Mouse (Mus musculus) midbrain, embryonic 16.5 days (tissue): ENCODE data around the gene Nphp3. TPM values are rescaled to one million over a fixed set of nuclear protein-coding genes. Genes with fewer than 3 reads are reported as not detected.

Source experiments
- ATAC-seq: fragments of 200-750 bp; cut with Nextera tagmentation; 2 replicates; pipeline ENCODE4 v1.8.0; 2017; ENCODE audit warnings: moderate TSS enrichment
- H3K27ac ChIP-seq: fragments of 300-500 bp; sonication (generic); 2 replicates; pipeline ENCODE4 v1.5.1; 2014; ENCODE audit warnings: mild to moderate bottlenecking, low read length, mixed read lengths
- H3K27me3 ChIP-seq: fragments of 300-500 bp; sonication (generic); 2 replicates; pipeline ENCODE4 v1.6.1; 2014; ENCODE audit warnings: low read depth, low read length, mixed read lengths; ENCODE audit not compliant: control insufficient read depth, insufficient read depth
- H3K36me3 ChIP-seq: fragments of 300-500 bp; sonication (generic); 2 replicates; pipeline ENCODE4 v1.6.1; 2014; ENCODE audit warnings: mild to moderate bottlenecking, low read length, moderate library complexity, mixed read lengths; ENCODE audit not compliant: control insufficient read depth, insufficient read depth
- H3K4me1 ChIP-seq: fragments of 300-500 bp; sonication (generic); 2 replicates; pipeline ENCODE4 v1.6.1; 2014; ENCODE audit warnings: mild to moderate bottlenecking, low read length, mixed read lengths; ENCODE audit not compliant: control insufficient read depth, insufficient read depth
- H3K4me2 ChIP-seq: fragments of 300-500 bp; sonication (generic); 2 replicates; pipeline ENCODE4 v1.6.1; 2014; ENCODE audit warnings: mild to moderate bottlenecking, low read length, mixed read lengths
- H3K4me3 ChIP-seq: fragments of 300-500 bp; sonication (generic); 2 replicates; pipeline ENCODE4 v1.5.1; 2014; ENCODE audit warnings: low read depth, mild to moderate bottlenecking, low read length, moderate library complexity, mixed read lengths
- H3K9ac ChIP-seq: fragments of 300-500 bp; sonication (generic); 2 replicates; pipeline ENCODE4 v1.6.1; 2014; ENCODE audit warnings: low read depth, low read length, mixed read lengths
- H3K9me3 ChIP-seq: fragments of 300-500 bp; sonication (generic); replicated peaks from 2 replicates; pipeline ENCODE4 v1.6.1; 2014; ENCODE audit warnings: mild to moderate bottlenecking, low read length, mixed read lengths; ENCODE audit not compliant: control insufficient read depth, poor library complexity, severe bottlenecking
- WGBS: fragments of 180-500 bp; shearing (Covaris S2); extraction: QIAGEN DNeasy Blood & Tissue Kit; methylation state at CpG from one replicate; pipeline ENCODE4 v1.1.7; 2014; 5-methylcytosine and 5-hydroxymethylcytosine counted together
- polyA plus RNA-seq: library from polyadenylated mRNA; unstranded; fragments of >200 nt; fragmentation: Nextera tagmentation; extraction: Ambion mirVana; gene quantifications from 2 replicates; pipeline ENCODE4 v1.2.1, GENCODE M21; 2015

The Nphp3 gene
- polyA plus RNA-seq, 1 experiment from 2014 or later: 3.1 TPM

DNA sequence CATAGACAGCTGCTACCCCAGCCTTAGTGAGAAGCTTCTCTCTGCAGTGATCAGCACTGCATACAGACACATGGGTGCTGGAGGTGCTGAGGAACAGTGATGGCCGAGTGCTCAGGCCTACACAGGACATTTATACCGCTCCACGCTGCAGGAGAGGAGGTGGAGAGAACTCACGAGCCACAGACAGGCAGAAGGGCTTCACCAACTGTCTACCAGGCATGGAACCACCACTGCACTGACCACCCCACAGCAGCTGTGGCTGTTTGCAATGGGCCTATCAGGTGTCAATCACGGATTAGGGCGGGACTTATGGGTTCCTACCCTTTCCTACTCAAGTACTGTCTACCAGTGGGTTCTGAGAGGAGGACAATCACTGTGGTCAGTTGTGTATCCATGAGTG lies 48.7 kb downstream of the Nphp3 start:
- WGBS: 94% methylated on average over 6 of the region's 6 CpGs
- no peaks in the 10 kb centered on the region for H3K9me3 ChIP-seq
- H3K4me2 ChIP-seq: no peak overlapping the region
- H3K9ac ChIP-seq: no peak overlapping the region
- peaks cover 62% of the 10 kb centered on the region for H3K36me3 ChIP-seq
- no peak overlapping the region for H3K27ac ChIP-seq
- ATAC-seq: no peak
- H3K4me1 ChIP-seq: no peaks in the 10 kb centered on the region
- no peak overlapping the region for H3K4me3 ChIP-seq
- no peaks in the 10 kb centered on the region for H3K27me3 ChIP-seq

DNA sequence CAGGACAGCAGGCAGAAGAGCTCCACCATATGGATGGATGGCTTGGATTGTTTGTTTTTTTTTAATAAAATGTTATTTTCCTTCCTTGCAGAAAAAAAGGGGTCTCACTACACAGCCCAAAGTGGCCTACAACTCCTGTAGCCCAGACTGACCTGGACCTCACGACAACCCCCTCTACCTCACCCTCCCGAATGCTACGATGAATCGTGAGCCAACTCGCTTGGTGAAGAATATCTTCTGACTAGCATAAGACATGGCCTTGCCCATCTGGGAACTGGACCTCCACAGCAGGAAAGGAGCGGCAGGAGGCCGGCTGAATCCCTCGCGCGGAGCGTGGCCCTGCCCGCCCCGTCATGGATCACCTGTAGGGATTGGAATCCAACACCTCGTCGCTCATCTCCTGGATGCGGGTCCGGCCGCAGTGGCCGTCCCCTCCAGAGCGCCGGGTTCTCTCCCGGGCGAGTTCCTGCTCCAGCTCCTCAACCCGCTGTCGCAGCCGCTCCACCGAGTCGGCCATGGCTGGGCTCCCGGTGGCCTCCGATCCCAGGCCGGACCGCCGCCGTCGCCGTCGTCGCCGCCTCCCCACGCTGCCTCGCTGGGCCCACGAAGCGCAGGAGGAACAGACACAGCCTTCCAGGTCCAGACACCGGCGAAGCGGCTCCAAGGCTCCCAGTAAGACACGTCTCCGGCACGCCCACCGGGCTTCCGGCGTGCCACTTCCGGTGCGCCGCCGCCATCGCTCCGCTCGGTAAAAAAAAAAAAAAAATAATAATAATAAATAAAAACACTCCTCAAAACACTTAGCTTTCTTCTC lies 60.3 kb downstream of the Nphp3 start, which contains the start of gene Uba5:
Uba5 (minus strand) TSS at position 705 of the 814 bp plus-strand sequence.
- under 1% methylated on average over 58 of the region's 59 CpGs for WGBS
- Histone ChIP-seq H3K4me2 (peak within 1 kb of the TSS; percentile 88), H3K4me1 (peaks cover 17% of the 10 kb centered on the region), H3K4me3 (peak within 1 kb of the TSS; percentile 73), H3K27ac (peak within 1 kb of the TSS; percentile 74), H3K36me3 (peaks cover 13% of the 10 kb centered on the region), H3K27me3 (no peaks in the 10 kb centered on the region), H3K9ac (peak within 1 kb of the TSS; percentile 80), H3K9me3 (no peaks in the 10 kb centered on the region)
- ATAC-seq: peak; percentile 90

DNA sequence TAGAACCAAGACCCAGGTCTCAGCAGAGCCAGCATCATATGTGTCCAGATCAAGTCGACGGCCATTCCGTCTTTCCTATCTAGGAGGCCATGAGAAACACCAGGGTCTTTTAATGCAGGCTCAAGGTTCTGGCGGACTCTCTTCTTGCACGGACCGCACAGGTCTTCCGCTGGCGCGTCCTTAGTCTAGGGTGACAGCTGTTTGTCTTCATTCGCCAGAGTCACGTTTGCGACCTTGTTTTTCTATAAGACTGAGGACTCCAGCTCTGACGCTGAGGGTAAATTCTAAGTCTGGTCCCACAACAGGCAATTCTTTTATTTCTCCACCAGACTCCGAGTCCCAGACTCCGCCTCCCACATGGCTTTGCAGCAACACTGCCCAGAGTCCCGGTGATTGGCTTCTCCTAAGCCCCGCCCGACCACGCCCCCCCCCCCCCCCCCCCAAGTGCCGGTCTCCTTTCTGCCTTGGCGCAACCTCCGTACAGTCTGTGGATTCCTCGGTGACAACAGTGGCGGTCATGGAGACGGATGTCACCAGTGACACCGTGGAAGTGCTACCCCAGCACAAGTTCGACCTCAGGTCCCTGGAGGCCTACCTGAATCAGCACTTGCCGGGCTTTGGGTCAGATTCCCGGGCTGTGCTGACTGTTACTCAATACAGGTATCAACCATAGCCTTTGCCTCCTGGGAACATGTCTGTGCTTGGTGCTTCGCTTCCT lies 61.1 kb downstream of the Nphp3 start, which contains the start of gene Acad11:
Acad11 (plus strand) TSS at position 134 of the 718 bp plus-strand sequence.
- Histone ChIP-seq H3K4me2 (peak within 1 kb of the TSS; percentile 88), H3K9ac (peak within 1 kb of the TSS; percentile 80), H3K27ac (peak within 1 kb of the TSS; percentile 74), H3K4me3 (peak within 1 kb of the TSS; percentile 73), H3K4me1 (peaks cover 17% of the 10 kb centered on the region), H3K27me3 (no peaks in the 10 kb centered on the region), H3K9me3 (no peaks in the 10 kb centered on the region), H3K36me3 (peaks cover 6% of the 10 kb centered on the region; the same call in 1 of the 2 replicates)
- under 1% methylated on average over 30 of the region's 30 CpGs for WGBS
- ATAC-seq: peak; percentile 98

DNA sequence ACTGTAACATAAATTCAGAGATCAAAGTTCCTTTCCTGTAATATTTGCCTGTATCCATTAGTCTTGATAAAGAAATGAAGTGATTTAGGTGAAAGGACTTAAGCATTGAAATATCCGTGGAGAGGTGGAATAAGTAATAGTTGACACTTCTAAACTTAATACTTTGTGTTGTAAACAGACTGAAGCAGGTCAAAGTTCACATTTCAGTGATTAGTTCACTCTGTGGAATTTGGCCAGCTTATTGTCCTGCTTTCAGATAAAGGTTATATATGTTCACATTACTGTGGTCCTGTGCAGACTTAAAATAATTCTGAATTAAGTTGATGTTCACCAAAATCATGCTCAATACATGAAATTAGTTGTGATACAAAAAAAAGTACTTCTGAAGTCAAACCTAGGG lies 62.2 kb downstream of the Nphp3 start:
- Histone ChIP-seq H3K9me3 (no peaks in the 10 kb centered on the region), H3K27me3 (no peaks in the 10 kb centered on the region), H3K27ac (no peak overlapping the region), H3K36me3 (peaks cover 6% of the 10 kb centered on the region; the same call in 1 of the 2 replicates), H3K4me3 (no peak overlapping the region), H3K4me1 (peaks cover 17% of the 10 kb centered on the region), H3K9ac (no peak overlapping the region), H3K4me2 (no peak overlapping the region)
- WGBS: 30% methylated on average over 1 of the region's 1 CpGs
- ATAC-seq: no peak

DNA sequence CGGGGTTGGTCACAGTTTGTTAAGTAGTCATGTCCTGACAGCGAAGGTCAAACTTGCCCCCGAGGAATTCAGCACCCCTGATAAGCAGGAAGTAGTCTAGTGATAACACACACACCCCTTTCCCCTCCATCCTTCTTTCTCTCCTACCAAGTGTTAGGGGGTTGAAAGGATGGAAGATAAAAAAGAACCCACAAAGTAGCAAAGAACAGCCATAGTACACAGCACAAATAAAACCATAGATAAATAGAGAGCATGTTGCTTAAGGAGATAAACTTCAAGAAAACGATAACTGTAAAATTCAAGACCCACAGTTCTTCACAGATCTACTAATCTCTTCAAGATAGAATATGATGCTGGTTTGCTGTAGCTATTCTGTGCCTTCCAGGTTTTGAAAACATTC lies 67.9 kb downstream of the Nphp3 start:
- WGBS: 82% methylated on average over 4 of the region's 4 CpGs
- Histone ChIP-seq H3K4me2 (no peak overlapping the region), H3K9me3 (no peaks in the 10 kb centered on the region), H3K27me3 (no peaks in the 10 kb centered on the region), H3K9ac (no peak overlapping the region), H3K4me1 (no peaks in the 10 kb centered on the region), H3K4me3 (no peak overlapping the region), H3K27ac (no peak overlapping the region), H3K36me3 (no peaks in the 10 kb centered on the region)
- no peak for ATAC-seq

DNA sequence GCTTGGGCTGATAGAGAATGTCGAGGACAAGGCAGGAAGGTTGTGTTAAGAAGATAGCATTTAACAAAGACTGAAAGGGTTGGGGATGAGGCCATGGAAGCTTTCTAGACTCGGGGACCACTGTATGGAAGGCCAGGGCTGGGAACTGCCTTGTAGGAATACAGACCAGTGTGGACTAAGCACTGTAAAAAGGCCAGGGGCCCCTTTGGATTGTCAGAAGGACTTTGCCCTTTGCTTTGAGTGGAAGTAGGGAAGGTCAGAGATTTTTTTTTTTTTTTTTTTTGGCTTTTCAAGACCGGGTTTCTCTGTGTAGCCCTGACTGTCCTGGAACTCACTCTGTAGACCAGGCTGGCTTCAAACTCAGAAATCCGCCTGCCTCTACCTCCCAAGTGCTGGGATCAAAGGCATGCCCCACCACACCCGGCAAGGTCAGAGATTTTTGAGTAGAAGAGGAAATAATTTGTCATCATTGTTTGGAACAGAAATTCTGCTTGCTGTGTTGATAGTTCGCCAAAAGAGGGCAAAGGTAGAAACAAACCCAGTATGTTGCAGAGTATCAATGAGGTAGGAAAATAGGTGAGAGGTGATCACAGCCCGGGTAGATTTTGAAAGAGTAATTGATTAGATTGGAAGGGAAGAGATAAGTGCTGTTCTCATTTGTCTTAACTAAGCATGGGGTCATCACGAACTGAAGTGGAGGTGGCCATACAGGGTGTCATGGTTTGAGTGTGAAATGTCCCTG lies 68.7 kb downstream of the Nphp3 start:
- Histone ChIP-seq H3K4me1 (no peaks in the 10 kb centered on the region), H3K4me2 (no peak overlapping the region), H3K27ac (no peak overlapping the region), H3K36me3 (no peaks in the 10 kb centered on the region), H3K27me3 (no peaks in the 10 kb centered on the region), H3K9ac (no peak overlapping the region), H3K4me3 (no peak overlapping the region), H3K9me3 (no peaks in the 10 kb centered on the region)
- 81% methylated on average over 8 of the region's 8 CpGs for WGBS
- ATAC-seq: no peak

DNA sequence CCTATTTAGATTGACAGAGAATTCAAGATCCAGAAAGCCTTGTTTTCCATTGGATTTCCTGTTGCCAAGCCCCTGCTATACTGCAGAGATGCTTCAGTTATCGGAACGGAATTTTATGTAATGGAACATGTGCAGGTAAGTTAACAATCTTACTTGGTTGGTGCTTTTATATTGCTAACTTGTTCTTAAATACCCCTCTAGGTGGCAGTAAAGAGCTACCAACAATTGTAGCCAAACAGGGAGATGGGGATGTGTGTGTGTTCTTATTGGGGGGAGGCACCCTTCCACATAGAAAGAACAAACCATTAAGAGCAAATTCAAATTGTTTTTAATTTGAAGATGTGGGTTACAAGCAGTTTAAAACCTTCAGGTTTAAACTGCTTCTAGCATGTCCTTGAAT lies 73.5 kb downstream of the Nphp3 start:
- Histone ChIP-seq H3K27me3 (no peaks in the 10 kb centered on the region), H3K4me3 (no peak overlapping the region), H3K36me3 (no peaks in the 10 kb centered on the region), H3K4me2 (no peak overlapping the region), H3K4me1 (no peaks in the 10 kb centered on the region), H3K9me3 (no peaks in the 10 kb centered on the region), H3K9ac (no peak overlapping the region), H3K27ac (no peak overlapping the region)
- 63% methylated on average over 2 of the region's 2 CpGs for WGBS
- ATAC-seq: no peak

DNA sequence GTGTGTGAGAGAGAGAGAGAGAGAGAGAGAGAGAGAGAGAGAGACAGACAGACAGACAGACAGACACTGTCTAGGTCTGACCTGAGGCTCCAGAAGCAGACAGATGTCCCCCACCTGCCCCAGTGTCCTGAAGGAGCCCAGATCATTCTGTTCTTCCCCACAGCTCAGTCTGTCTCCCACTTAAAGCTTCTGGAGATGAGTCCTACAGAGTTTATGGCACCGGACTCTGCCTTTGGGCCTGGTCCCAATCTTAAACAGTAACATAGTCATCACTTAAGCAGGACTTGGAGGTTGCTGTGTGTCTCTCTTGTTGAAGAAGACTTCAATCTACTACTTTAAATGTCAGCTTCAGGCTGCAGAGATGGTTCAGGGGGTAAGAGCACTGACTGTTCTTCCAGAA lies 76.4 kb downstream of the Nphp3 start:
- H3K4me1 ChIP-seq: no peaks in the 10 kb centered on the region
- no peaks in the 10 kb centered on the region for H3K36me3 ChIP-seq
- no peak for ATAC-seq
- H3K27me3 ChIP-seq: no peaks in the 10 kb centered on the region
- H3K4me2 ChIP-seq: no peak overlapping the region
- 100% methylated on average over 1 of the region's 1 CpGs for WGBS
- H3K27ac ChIP-seq: no peak overlapping the region
- H3K9ac ChIP-seq: no peak overlapping the region
- no peak overlapping the region for H3K4me3 ChIP-seq
- H3K9me3 ChIP-seq: no peaks in the 10 kb centered on the region
